11 mouse cellular contexts compared by ENCODE assay signal in genomic region chr4:117182759-117183096, GRCm38 (mm10). TPM values are rescaled to one million over a fixed set of nuclear protein-coding genes. Genes with fewer than 3 reads are reported as not detected.
DNase-seq lines count a peak whose midpoint lies in the region; ATAC-seq and TF ChIP-seq lines count a peak whose summit lies in the region.
"Not testable (repeated sequence)": the region's sequence is repeated elsewhere in the genome, so short reads cannot be mapped to it uniquely, and the experiment has no call there.
"Had no signal": no experiment of that assay in that cellular context is flagged by ENCODE, and none has a peak within 500 bp of the region (broad histone marks: within the 10 kb centered on the region; RNA-seq: fewer than 3 reads in every experiment).

No protein-coding gene starts in this region.

- H3K79me2 ChIP-seq in heart, adult 2 months (replicated peaks; ENCODE audit: control insufficient read depth, insufficient read depth, low read length): not testable (repeated sequence)

- not testable (repeated sequence) for TF ChIP-seq EP300 in heart, adult 2 months (IDR thresholded peaks at IDR 0.05; ENCODE audit: insufficient read depth, low read depth, low read length); liver, postnatal 0 days (IDR thresholded peaks at IDR 0.05; ENCODE audit: low read depth); stomach, postnatal 0 days (optimal IDR thresholded peaks at IDR 0.05)

- not testable (repeated sequence) for H3K4me1 ChIP-seq in embryonic fibroblast, embryonic 13.5 days (ENCODE audit: control insufficient read depth, insufficient read depth, low read length); heart, adult 2 months (ENCODE audit: control insufficient read depth, insufficient read depth, low read length); liver, postnatal 0 days (ENCODE audit: insufficient read depth); midbrain, embryonic 16.5 days (ENCODE audit: control insufficient read depth, insufficient read depth, low read length); stomach, postnatal 0 days (replicated peaks; ENCODE audit: control insufficient read depth, insufficient read depth)
- H3K4me1 ChIP-seq in hindbrain, embryonic 15.5 days (replicated peaks): peaks cover 17% of the 10 kb centered on the region; the same call in 1 of the 2 replicates

- 11% methylated on average over 9 of the region's 9 CpGs for WGBS in heart, adult 2 months
- WGBS in hindbrain, embryonic 15.5 days: 11% methylated on average over 9 of the region's 9 CpGs
- WGBS in liver, postnatal 0 days (ENCODE audit: insufficient replicate concordance): 15% methylated on average over 9 of the region's 9 CpGs
- WGBS in midbrain, embryonic 16.5 days: 15% methylated on average over 9 of the region's 9 CpGs
- 10% methylated on average over 9 of the region's 9 CpGs for WGBS in stomach, postnatal 0 days

- TF ChIP-seq POLR2A in embryonic fibroblast, embryonic 13.5 days (IDR thresholded peaks at IDR 0.05; ENCODE audit: low read depth, low read length); heart, adult 2 months (IDR thresholded peaks at IDR 0.05; ENCODE audit: insufficient read depth, low read depth, low read length): not testable (repeated sequence)

- not testable (repeated sequence) for H3K27me3 ChIP-seq in heart, adult 2 months (ENCODE audit: control insufficient read depth, insufficient read depth, low read length); hindbrain, embryonic 15.5 days; liver, postnatal 0 days (ENCODE audit: insufficient read depth, low read length); midbrain, embryonic 16.5 days (ENCODE audit: control insufficient read depth, insufficient read depth, low read depth, low read length); stomach, postnatal 0 days (ENCODE audit: control insufficient read depth, insufficient read depth, low read length)

- H3K36me3 ChIP-seq in heart, adult 2 months (ENCODE audit: control insufficient read depth, insufficient read depth, low read length); hindbrain, embryonic 15.5 days; midbrain, embryonic 16.5 days (ENCODE audit: control insufficient read depth, insufficient read depth, low read length); stomach, postnatal 0 days (ENCODE audit: control insufficient read depth, insufficient read depth, low read length): not testable (repeated sequence)
- peaks cover 16% of the 10 kb centered on the region for H3K36me3 ChIP-seq in liver, postnatal 0 days (replicated peaks; ENCODE audit: insufficient read depth, low read length)

- not testable (repeated sequence) for H3K27ac ChIP-seq in embryonic fibroblast, embryonic 13.5 days (ENCODE audit: insufficient read depth, low read length); stomach, postnatal 0 days (replicated peaks)
- peak overlapping the region; percentile 85 for H3K27ac ChIP-seq in heart, adult 2 months
- H3K27ac ChIP-seq in hindbrain, embryonic 15.5 days (replicated peaks): peak overlapping the region; percentile 83
- peak overlapping the region; percentile 87 for H3K27ac ChIP-seq in left cerebral cortex, adult 2 months
- H3K27ac ChIP-seq in liver, postnatal 0 days (ENCODE audit: low read depth): peak overlapping the region; percentile 68; the same call in 1 of the 2 replicates
- peak overlapping the region; percentile 76 for H3K27ac ChIP-seq in midbrain, embryonic 16.5 days (ENCODE audit: low read length)

- TF ChIP-seq CTCF in embryonic fibroblast, embryonic 13.5 days (IDR thresholded peaks at IDR 0.05; ENCODE audit: borderline replicate concordance, insufficient read depth, low read length); heart, adult 2 months (IDR thresholded peaks at IDR 0.05); left cerebral cortex, adult 2 months (IDR thresholded peaks at IDR 0.05); liver, postnatal 0 days (IDR thresholded peaks at IDR 0.05; ENCODE audit: low read depth); stomach, postnatal 0 days (IDR thresholded peaks at IDR 0.05; ENCODE audit: low read depth): not testable (repeated sequence)

- intact Hi-C loops in heart, adult 2 months (cut with DNase I): loop anchor here (2.0 kb wide), 2 partner anchors 26 to 62 kb away; partner anchors contain the start of gene Rps8
- intact Hi-C loops in left cerebral cortex, adult 2 months (cut with DNase I): loop anchor here (2.0 kb wide), 1 partner anchor 26 kb away; the partner anchor contains the start of gene Rps8

- ATAC-seq in activated CD4-positive, CD25-positive, alpha-beta regulatory T cell, adult 4 months: peak; percentile 38
- ATAC-seq in hindbrain, embryonic 15.5 days (ENCODE audit: low FRiP score, low read depth): peak; percentile 71
- ATAC-seq in liver, postnatal 0 days: peak; percentile 65
- ATAC-seq in midbrain, embryonic 16.5 days: peak; percentile 59
- ATAC-seq in stomach, postnatal 0 days (ENCODE audit: low FRiP score, low TSS enrichment): not testable (repeated sequence)

- peak overlapping the region; percentile 59 for H3K4me3 ChIP-seq in embryonic fibroblast, embryonic 13.5 days (ENCODE audit: insufficient read depth, low read length)
- peak overlapping the region; percentile 64 for H3K4me3 ChIP-seq in heart, adult 2 months
- peak overlapping the region; percentile 57 for H3K4me3 ChIP-seq in hindbrain, embryonic 15.5 days
- H3K4me3 ChIP-seq in left cerebral cortex, adult 2 months: peak overlapping the region; percentile 55
- H3K4me3 ChIP-seq in liver, postnatal 0 days (ENCODE audit: low read depth, low read length): peak overlapping the region; percentile 74
- peak overlapping the region; percentile 52 for H3K4me3 ChIP-seq in midbrain, embryonic 16.5 days (ENCODE audit: low read depth, low read length)
- peak overlapping the region; percentile 58 for H3K4me3 ChIP-seq in stomach, postnatal 0 days (ENCODE audit: low read depth, low read length)

- H3K9ac ChIP-seq in heart, adult 2 months (ENCODE audit: low read depth, low read length): peak overlapping the region; percentile 63
- peak overlapping the region; percentile 55 for H3K9ac ChIP-seq in hindbrain, embryonic 15.5 days
- peak overlapping the region; percentile 44; the same call in 1 of the 2 replicates for H3K9ac ChIP-seq in liver, postnatal 0 days (replicated peaks)
- H3K9ac ChIP-seq in midbrain, embryonic 16.5 days (ENCODE audit: low read depth, low read length): peak overlapping the region; percentile 71
- H3K9ac ChIP-seq in stomach, postnatal 0 days (ENCODE audit: low read length): peak overlapping the region; percentile 45; the same call in 1 of the 2 replicates

- H3K9me3 ChIP-seq in hindbrain, embryonic 15.5 days; liver, postnatal 0 days (ENCODE audit: low read length); midbrain, embryonic 16.5 days (replicated peaks; ENCODE audit: control insufficient read depth, low read length, poor library complexity, severe bottlenecking); stomach, postnatal 0 days (ENCODE audit: control insufficient read depth, low read length): not testable (repeated sequence)

- DNase-seq in heart, adult 2 months; left cerebral cortex, adult 2 months (ENCODE audit: extremely low spot score in 1 of 2, low spot score in 2 of 2); liver, postnatal 0 days; stomach, postnatal 0 days (ENCODE audit: low spot score): not testable (repeated sequence)

- peak overlapping the region; percentile 93 for H3K4me2 ChIP-seq in hindbrain, embryonic 15.5 days
- peak overlapping the region; percentile 85 for H3K4me2 ChIP-seq in liver, postnatal 0 days (ENCODE audit: low read depth, low read length)
- peak overlapping the region; percentile 84 for H3K4me2 ChIP-seq in midbrain, embryonic 16.5 days (ENCODE audit: low read length)
- H3K4me2 ChIP-seq in stomach, postnatal 0 days (replicated peaks; ENCODE audit: low read depth): peak overlapping the region; percentile 83

RNA-seq across cellular contexts. Expression of gene Kif2c, which starts 0.3 kb away (rescaled TPM):
- 10 to 100 TPM; 10.4 to 15.4 TPM for polyA plus RNA-seq in activated CD4-positive, CD25-positive, alpha-beta regulatory T cell, adult 4 months (2017; shearing (Covaris generic))
- 25.2 and 33.6 TPM in 2 replicates for polyA plus RNA-seq in embryonic fibroblast, embryonic 13.5 days (2011; ENCODE audit: insufficient read length, low read depth, missing spikeins)
- under 1 TPM; 0.14 to 0.26 TPM for total RNA-seq in heart, adult 2 months (2021)
- 0.25 and 0.41 TPM in 2 replicates for polyA plus RNA-seq in heart, adult 2 months (2012; rRNA removed)
- polyA plus RNA-seq in hindbrain, embryonic 15.5 days (2015; fragmentation: Nextera tagmentation; extraction: Ambion mirVana): 12.9 and 14.4 TPM in 2 replicates
- not detected for total RNA-seq in left cerebral cortex, adult 2 months (2021)
- 10.7 and 11.8 TPM in 2 replicates for polyA plus RNA-seq in liver, postnatal 0 days (2015; fragmentation: Nextera tagmentation; extraction: Ambion mirVana)
- polyA plus RNA-seq in midbrain, embryonic 16.5 days (2015; fragmentation: Nextera tagmentation; extraction: Ambion mirVana): 6.4 and 7.3 TPM in 2 replicates
- polyA plus RNA-seq in stomach, postnatal 0 days (2015; fragmentation: Nextera tagmentation; extraction: Ambion mirVana): 7.9 and 11.5 TPM in 2 replicates

RNA-seq across cellular contexts. Expression of gene Rps8, which starts 26.7 kb away (rescaled TPM):
- 100 to 1,000 TPM; 869 to 969 TPM for polyA plus RNA-seq in activated CD4-positive, CD25-positive, alpha-beta regulatory T cell, adult 4 months (2017; shearing (Covaris generic))
- polyA plus RNA-seq in embryonic fibroblast, embryonic 13.5 days (2011; ENCODE audit: insufficient read length, low read depth, missing spikeins): 1,876 and 2,108 TPM in 2 replicates
- total RNA-seq in heart, adult 2 months (2021): 100 to 1,000 TPM; 553 to 608 TPM
- polyA plus RNA-seq in heart, adult 2 months (2012; rRNA removed): 315 and 381 TPM in 2 replicates
- polyA plus RNA-seq in hindbrain, embryonic 15.5 days (2015; fragmentation: Nextera tagmentation; extraction: Ambion mirVana): 468 and 502 TPM in 2 replicates
- 100 to 1,000 TPM; 512 to 526 TPM for total RNA-seq in left cerebral cortex, adult 2 months (2021)
- 543 and 557 TPM in 2 replicates for polyA plus RNA-seq in liver, postnatal 0 days (2015; fragmentation: Nextera tagmentation; extraction: Ambion mirVana)
- polyA plus RNA-seq in midbrain, embryonic 16.5 days (2015; fragmentation: Nextera tagmentation; extraction: Ambion mirVana): 381 and 382 TPM in 2 replicates
- 752 and 809 TPM in 2 replicates for polyA plus RNA-seq in stomach, postnatal 0 days (2015; fragmentation: Nextera tagmentation; extraction: Ambion mirVana)

RNA-seq across cellular contexts. Expression of gene Plk3, which starts 49.0 kb away (rescaled TPM):
- polyA plus RNA-seq in activated CD4-positive, CD25-positive, alpha-beta regulatory T cell, adult 4 months (2017; shearing (Covaris generic)): 10 to 100 TPM; 10.6 to 14.6 TPM
- polyA plus RNA-seq in embryonic fibroblast, embryonic 13.5 days (2011; ENCODE audit: insufficient read length, low read depth, missing spikeins): 10.6 and 15.4 TPM in 2 replicates
- 1 to 10 TPM; 1.4 to 1.9 TPM for total RNA-seq in heart, adult 2 months (2021)
- 4.5 and 4.7 TPM in 2 replicates for polyA plus RNA-seq in heart, adult 2 months (2012; rRNA removed)
- polyA plus RNA-seq in hindbrain, embryonic 15.5 days (2015; fragmentation: Nextera tagmentation; extraction: Ambion mirVana): 24.9 and 25.0 TPM in 2 replicates
- 10 to 100 TPM; 13.7 to 19.6 TPM for total RNA-seq in left cerebral cortex, adult 2 months (2021)
- 4.8 TPM in 2 replicates for polyA plus RNA-seq in liver, postnatal 0 days (2015; fragmentation: Nextera tagmentation; extraction: Ambion mirVana)
- polyA plus RNA-seq in midbrain, embryonic 16.5 days (2015; fragmentation: Nextera tagmentation; extraction: Ambion mirVana): 18.7 TPM in 2 replicates
- 18.1 and 18.7 TPM in 2 replicates for polyA plus RNA-seq in stomach, postnatal 0 days (2015; fragmentation: Nextera tagmentation; extraction: Ambion mirVana)

RNA-seq across cellular contexts. Expression of gene Tctex1d4, which starts 56.1 kb away (rescaled TPM):
- polyA plus RNA-seq in activated CD4-positive, CD25-positive, alpha-beta regulatory T cell, adult 4 months (2017; shearing (Covaris generic)): 1 to 10 TPM; 1.7 to 3.5 TPM
- polyA plus RNA-seq in embryonic fibroblast, embryonic 13.5 days (2011; ENCODE audit: insufficient read length, low read depth, missing spikeins): not detected in 2 replicates
- not detected for total RNA-seq in heart, adult 2 months (2021)
- 0.29 and 4.2 TPM in 2 replicates for polyA plus RNA-seq in heart, adult 2 months (2012; rRNA removed)
- polyA plus RNA-seq in hindbrain, embryonic 15.5 days (2015; fragmentation: Nextera tagmentation; extraction: Ambion mirVana): 0.31 and 1.1 TPM in 2 replicates
- not detected for total RNA-seq in left cerebral cortex, adult 2 months (2021)
- polyA plus RNA-seq in liver, postnatal 0 days (2015; fragmentation: Nextera tagmentation; extraction: Ambion mirVana): 0.33 TPM in 1 of 2 replicates, not detected in the other
- polyA plus RNA-seq in midbrain, embryonic 16.5 days (2015; fragmentation: Nextera tagmentation; extraction: Ambion mirVana): 0.46 and 1.1 TPM in 2 replicates
- 0.58 and 0.62 TPM in 2 replicates for polyA plus RNA-seq in stomach, postnatal 0 days (2015; fragmentation: Nextera tagmentation; extraction: Ambion mirVana)
- total RNA-seq: adrenal gland, postnatal 10 days; gastrocnemius, postnatal 36 days; left cerebral cortex, postnatal 36 days had no signal

RNA-seq across cellular contexts. Expression of gene Btbd19, which starts 57.2 kb away (rescaled TPM):
- polyA plus RNA-seq in activated CD4-positive, CD25-positive, alpha-beta regulatory T cell, adult 4 months (2017; shearing (Covaris generic)): 10 to 100 TPM; 22.7 to 24.1 TPM
- polyA plus RNA-seq in embryonic fibroblast, embryonic 13.5 days (2011; ENCODE audit: insufficient read length, low read depth, missing spikeins): 42.1 and 57.8 TPM in 2 replicates
- 1 to 10 TPM; 2.9 to 3.2 TPM for total RNA-seq in heart, adult 2 months (2021)
- polyA plus RNA-seq in heart, adult 2 months (2012; rRNA removed): 6.6 and 12.2 TPM in 2 replicates
- polyA plus RNA-seq in hindbrain, embryonic 15.5 days (2015; fragmentation: Nextera tagmentation; extraction: Ambion mirVana): 4.7 and 5.1 TPM in 2 replicates
- 10 to 100 TPM; 11.5 to 13.2 TPM for total RNA-seq in left cerebral cortex, adult 2 months (2021)
- polyA plus RNA-seq in liver, postnatal 0 days (2015; fragmentation: Nextera tagmentation; extraction: Ambion mirVana): 2.3 and 2.5 TPM in 2 replicates
- 3.9 and 4.0 TPM in 2 replicates for polyA plus RNA-seq in midbrain, embryonic 16.5 days (2015; fragmentation: Nextera tagmentation; extraction: Ambion mirVana)
- 5.7 and 5.9 TPM in 2 replicates for polyA plus RNA-seq in stomach, postnatal 0 days (2015; fragmentation: Nextera tagmentation; extraction: Ambion mirVana)
